Mouse (Mus musculus) frontal cortex, postnatal 14 days (tissue): Measurements from ENCODE around the gene Cdkl4.
A peak's percentile ranks its signal among the peaks of the same experiment; 100 is the strongest.

ENCODE experiments used
- DNase-seq, 2 experiments: peaks; one replicate each; pipeline ENCODE4 v3.0.0; 2022; ENCODE audit warnings: low spot score in 2 of 2

The Cdkl4 gene

DNA sequence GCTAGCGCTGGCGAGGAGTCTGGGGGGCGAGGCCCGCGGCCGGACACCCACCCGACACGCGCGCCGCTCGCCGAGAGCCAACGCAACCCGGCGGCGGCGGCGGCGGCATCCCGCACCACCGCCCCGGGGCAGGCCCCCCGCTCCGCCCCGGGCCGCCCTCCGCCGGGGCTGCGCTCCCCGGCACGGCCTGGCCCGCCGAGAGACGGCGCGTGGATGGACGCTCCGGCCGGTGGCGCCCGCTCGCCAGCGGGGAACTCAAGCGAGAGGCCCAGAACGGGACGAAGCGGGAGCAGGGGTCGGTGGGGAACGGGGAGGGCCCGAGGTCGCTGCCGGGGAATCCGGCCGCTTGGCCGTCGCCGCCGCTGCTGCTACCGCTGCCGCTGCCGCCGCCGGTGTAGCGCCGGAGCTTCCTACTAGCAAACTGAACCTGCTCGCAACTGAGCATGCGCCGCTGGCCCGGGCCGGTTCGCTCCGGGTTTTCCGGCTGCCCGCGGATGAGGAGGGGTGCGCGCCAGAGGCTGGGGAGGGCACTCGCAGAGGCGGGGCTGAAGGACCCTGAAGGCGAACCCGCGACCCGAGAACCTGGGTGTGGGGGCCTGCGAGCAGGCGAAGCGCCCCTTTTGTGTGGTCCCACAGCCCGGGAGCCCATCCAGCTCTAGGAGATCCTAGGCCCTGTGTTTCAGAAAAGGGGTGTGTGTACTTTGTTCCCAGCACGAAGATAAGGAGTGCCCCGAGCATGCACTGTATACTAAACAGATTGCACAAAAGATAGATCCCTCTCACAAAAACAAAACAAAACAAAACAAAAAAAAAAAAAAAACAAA, 97.4 kb downstream of the Cdkl4 start, which contains the start of gene Sos1:
Gene Sos1, minus strand, starts transcription at position 423 of the 824 bp plus-strand sequence.
- DNase-seq, result peak; percentile 87 to 91

DNA sequence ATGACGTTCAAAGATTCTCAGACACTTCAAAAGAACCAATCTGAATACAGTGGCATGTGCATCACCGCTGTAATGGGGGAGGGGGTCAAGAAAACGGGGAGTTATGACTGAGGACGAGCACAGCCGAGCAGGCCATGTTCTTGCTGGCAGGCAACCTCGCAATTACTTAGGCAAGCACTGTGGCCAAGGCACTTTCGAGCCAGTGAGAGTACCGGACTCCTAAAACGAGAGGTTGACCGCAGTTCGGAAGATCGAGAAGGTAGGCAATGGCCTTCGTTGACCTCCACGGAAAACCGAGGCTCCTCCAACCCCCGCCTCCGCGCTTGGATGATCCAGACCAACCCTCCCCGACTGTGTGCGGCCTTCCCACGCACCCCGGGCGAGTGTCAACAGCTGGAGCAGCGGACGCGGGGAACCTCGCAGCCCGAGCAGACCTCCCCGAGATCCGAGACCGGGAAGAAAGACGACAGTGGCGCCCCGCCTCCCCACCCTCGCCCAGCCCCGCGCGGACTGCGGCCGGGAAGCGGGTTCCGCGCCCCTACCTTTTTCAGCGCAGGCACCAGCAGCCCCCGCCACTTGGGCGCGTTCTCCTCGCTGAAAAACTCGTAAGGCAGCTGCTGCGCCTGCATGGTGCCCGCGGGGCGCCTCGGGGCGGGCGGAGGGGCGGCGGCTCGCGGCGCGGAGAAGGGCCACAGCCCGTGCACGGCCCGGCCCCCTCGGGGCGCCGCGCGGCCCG, 98.2 kb downstream of the Cdkl4 start:
- DNase-seq, result peak; percentile 44 to 59

DNA sequence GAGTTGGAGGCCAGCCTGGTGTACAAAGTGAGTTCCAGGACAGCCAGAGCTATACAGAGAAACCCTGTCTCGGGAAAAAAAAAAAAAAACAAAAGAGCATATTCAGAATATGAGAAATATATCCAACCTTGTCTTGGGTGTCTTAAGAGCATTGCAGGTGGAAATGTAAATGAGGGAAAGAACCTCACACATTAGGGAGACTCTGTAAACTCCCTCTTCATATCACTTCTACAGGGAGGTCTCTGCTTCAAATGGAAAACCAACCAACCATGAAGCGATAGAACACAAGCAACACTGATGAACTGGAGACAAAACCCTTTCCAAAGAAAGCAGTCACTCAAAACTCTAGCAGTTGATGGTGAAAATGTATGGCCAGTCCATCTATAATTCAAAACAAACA, 99.9 kb downstream of the Cdkl4 start:
- DNase-seq, result no peak

DNA sequence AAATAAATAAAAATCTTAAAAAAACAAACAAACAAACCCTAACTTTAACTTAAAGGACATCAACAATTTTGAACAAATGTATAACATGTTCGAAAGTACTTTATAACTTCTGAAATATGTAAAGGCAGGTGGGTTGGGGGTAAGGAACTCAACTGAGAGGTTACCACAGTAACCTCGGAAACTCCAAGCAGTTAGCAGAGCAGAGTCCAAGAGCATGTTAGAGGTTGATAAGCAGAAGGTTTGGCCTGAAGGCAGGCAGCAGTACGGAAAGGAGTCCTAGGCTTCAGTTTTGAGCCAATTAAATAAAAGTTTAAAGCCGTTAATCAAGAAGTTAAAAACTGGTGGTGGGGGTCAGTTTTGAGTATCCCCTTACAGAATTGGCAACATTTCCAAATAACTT, 101.1 kb downstream of the Cdkl4 start:
- no peak for DNase-seq
